Mouse (Mus musculus): ENCODE measurements around the gene Ifitm6.
"Not testable (repeated sequence)": the region's sequence is repeated elsewhere in the genome, so short reads cannot be mapped to it uniquely, and the experiment has no call there.

Gene Ifitm6

GRCm38 (mm10) chr7:141008938-141009660 lies 8.6 kb downstream of the Ifitm6 start:
- peak; percentile 76 to 89 for DNase-seq (ENCODE audit: low spot score in 2 of 2)

GRCm38 (mm10) chr7:141008312-141008761 lies 9.4 kb downstream of the Ifitm6 start:
- DNase-seq (ENCODE audit: low spot score in 2 of 2): peak in 1 of 2 experiments; percentile 44

GRCm38 (mm10) chr7:141006914-141007313 lies 10.8 kb downstream of the Ifitm6 start:
- no peak for DNase-seq (ENCODE audit: low spot score in 2 of 2)

- no peak for DNase-seq (ENCODE audit: low spot score in 2 of 2)
Observed at GRCm38 (mm10) chr7:141006446-141006845, 11.3 kb downstream of the Ifitm6 start.

GRCm38 (mm10) chr7:141003248-141004010 lies 14.3 kb downstream of the Ifitm6 start:
- DNase-seq (ENCODE audit: low spot score in 2 of 2): no peak

GRCm38 (mm10) chr7:141000881-141001708 lies 16.6 kb downstream of the Ifitm6 start:
- no peak for DNase-seq (ENCODE audit: low spot score in 2 of 2)

- no peak for DNase-seq (ENCODE audit: low spot score in 2 of 2)
Observed at GRCm38 (mm10) chr7:140998853-140999700, 18.6 kb downstream of the Ifitm6 start.

- no peak for DNase-seq (ENCODE audit: low spot score in 2 of 2)
Observed at GRCm38 (mm10) chr7:140997817-140998216, 19.9 kb downstream of the Ifitm6 start.

- DNase-seq (ENCODE audit: low spot score in 2 of 2): no peak
Observed at GRCm38 (mm10) chr7:140991117-140991689, 26.5 kb downstream of the Ifitm6 start.

GRCm38 (mm10) chr7:140990622-140991021 lies 27.1 kb downstream of the Ifitm6 start:
- no peak for DNase-seq (ENCODE audit: low spot score in 2 of 2)

- no peak for DNase-seq (ENCODE audit: low spot score in 2 of 2)
Observed at GRCm38 (mm10) chr7:140990185-140990584, 27.5 kb downstream of the Ifitm6 start.

GRCm38 (mm10) chr7:140989022-140989421 lies 28.7 kb downstream of the Ifitm6 start:
- no peak for DNase-seq (ENCODE audit: low spot score in 2 of 2)

- no peak for DNase-seq (ENCODE audit: low spot score in 2 of 2)
Observed at GRCm38 (mm10) chr7:140987182-140988138, 30.3 kb downstream of the Ifitm6 start.

GRCm38 (mm10) chr7:140982971-140983370 lies 34.8 kb downstream of the Ifitm6 start:
- DNase-seq (ENCODE audit: low spot score in 2 of 2): no peak

GRCm38 (mm10) chr7:140981704-140982103 lies 36.0 kb downstream of the Ifitm6 start:
- DNase-seq (ENCODE audit: low spot score in 2 of 2): no peak

GRCm38 (mm10) chr7:140976720-140977119 lies 41.0 kb downstream of the Ifitm6 start:
- not testable (repeated sequence) for DNase-seq (ENCODE audit: low spot score in 2 of 2)

- DNase-seq (ENCODE audit: low spot score in 2 of 2): no peak
Observed at GRCm38 (mm10) chr7:140975465-140975864, 42.3 kb downstream of the Ifitm6 start.

- no peak for DNase-seq (ENCODE audit: low spot score in 2 of 2)
Observed at GRCm38 (mm10) chr7:140974940-140975339, 42.8 kb downstream of the Ifitm6 start.

- no peak for DNase-seq (ENCODE audit: low spot score in 2 of 2)
Observed at GRCm38 (mm10) chr7:140973396-140974165, 44.1 kb downstream of the Ifitm6 start.

Measured in urinary bladder, postnatal 4 days (tissue).